Mouse (Mus musculus) hematopoietic multipotent progenitor cell, adult 10-12 weeks (in vitro differentiated cells): ENCODE results near the gene Rhox2h. TPM values are rescaled to one million over a fixed set of nuclear protein-coding genes. Genes with fewer than 3 reads are reported as not detected.

Source experiments
- polyA plus RNA-seq: library from polyadenylated mRNA; stranded (reverse); fragments of >175 nt; gene quantifications from 2 replicates; pipeline ENCODE4 v1.2.3, GENCODE M21; 2012; ENCODE audit warnings: low replicate concordance

Rhox2h gene
- polyA plus RNA-seq: not detected in 2 replicates

GRCm38 (mm10) chrX:37673177-37673576 lies at the start of gene Rhox2h:
Rhox2h (minus strand) TSS chrX:37673277.

GRCm38 (mm10) chrX:37668664-37669063 lies 4.4 kb downstream of the Rhox2h start, which contains the start of gene Rhox3h:
Rhox3h (minus strand) TSS chrX:37668764.

GRCm38 (mm10) chrX:37651227-37651626 lies 21.9 kb downstream of the Rhox2h start, which contains the start of gene Rhox4g:
Rhox4g (minus strand) TSS chrX:37651327.

GRCm38 (mm10) chrX:37643370-37643769 lies 29.7 kb downstream of the Rhox2h start, which contains the start of gene Rhox2g:
Rhox2g (minus strand) TSS chrX:37643470.

GRCm38 (mm10) chrX:37628512-37628911 lies 44.6 kb downstream of the Rhox2h start, which contains the start of gene Rhox3g:
Rhox3g (minus strand) TSS chrX:37628612.

Other genes with a start within 250 kb of the Rhox2h start
- gene Rhox4b, start 240.8 kb downstream of the Rhox2h start, polyA plus RNA-seq: not detected in 2 replicates
- not detected in 2 replicates for gene Rhox2c, start 219.6 kb downstream of the Rhox2h start, polyA plus RNA-seq
- not detected in 2 replicates for gene Rhox3c, start 214.7 kb downstream of the Rhox2h start, polyA plus RNA-seq
- gene Rhox4c, start 192.9 kb downstream of the Rhox2h start, polyA plus RNA-seq: not detected in 2 replicates
- not detected in 2 replicates for gene Rhox2d, start 179.8 kb downstream of the Rhox2h start, polyA plus RNA-seq
- gene Rhox4d, start 158.9 kb downstream of the Rhox2h start, polyA plus RNA-seq: not detected in 2 replicates
- gene Rhox2e, start 142.8 kb downstream of the Rhox2h start, polyA plus RNA-seq: not detected in 2 replicates
- not detected in 2 replicates for gene Rhox3e, start 131.3 kb downstream of the Rhox2h start, polyA plus RNA-seq
- gene Rhox4e, start 115.9 kb downstream of the Rhox2h start, polyA plus RNA-seq: not detected in 2 replicates
- gene Rhox2f, start 101.9 kb downstream of the Rhox2h start, polyA plus RNA-seq: not detected in 2 replicates
- not detected in 2 replicates for gene Rhox3f, start 92.3 kb downstream of the Rhox2h start, polyA plus RNA-seq
- gene Rhox4f, start 65.6 kb downstream of the Rhox2h start, polyA plus RNA-seq: not detected in 2 replicates
- not detected in 2 replicates for gene Rhox3g, start 44.7 kb downstream of the Rhox2h start, polyA plus RNA-seq
- not detected in 2 replicates for gene Rhox2g, start 29.8 kb downstream of the Rhox2h start, polyA plus RNA-seq
- not detected in 2 replicates for gene Rhox4g, start 21.9 kb downstream of the Rhox2h start, polyA plus RNA-seq
- gene Rhox3h, start 4.5 kb downstream of the Rhox2h start, polyA plus RNA-seq: not detected in 2 replicates
- gene Rhox5, start 131.6 kb upstream of the Rhox2h start, polyA plus RNA-seq: 0.21 TPM in 1 of 2 replicates, not detected in the other
- not detected in 2 replicates for gene Rhox6, start 153.6 kb upstream of the Rhox2h start, polyA plus RNA-seq
- gene Rhox7a, start 158.4 kb upstream of the Rhox2h start, polyA plus RNA-seq: not detected in 2 replicates
- not detected in 2 replicates for gene Rhox8, start 205.7 kb upstream of the Rhox2h start, polyA plus RNA-seq
- not detected in 2 replicates for gene Rhox7b, start 224.0 kb upstream of the Rhox2h start, polyA plus RNA-seq
- 0.07 TPM in 1 of 2 replicates, not detected in the other for gene Rhox9, start 228.5 kb upstream of the Rhox2h start, polyA plus RNA-seq